Mouse (Mus musculus) limb, embryonic 14.5 days (tissue): ENCODE data around the gene Recql5. TPM values are rescaled to one million over a fixed set of nuclear protein-coding genes. Genes with fewer than 3 reads are reported as not detected.

Experiments used
- ATAC-seq: fragments of 200-750 bp; cut with Nextera tagmentation; 2 replicates; pipeline ENCODE4 v1.8.0; 2017; ENCODE audit warnings: low read depth, moderate number of reproducible peaks, moderate TSS enrichment; ENCODE audit not compliant: low FRiP score
- DNase-seq: peaks from one replicate; pipeline ENCODE4 v3.0.0-alpha.2; 2015; ENCODE audit warnings: low spot score
- H3K27ac ChIP-seq: fragments of 300-500 bp; sonication (generic); replicated peaks from 2 replicates; pipeline ENCODE4 v1.5.1; 2014; ENCODE audit warnings: low read depth, mild to moderate bottlenecking, low read length, moderate library complexity, mixed read lengths
- H3K27me3 ChIP-seq: fragments of 300-500 bp; sonication (generic); 2 replicates; pipeline ENCODE4 v1.6.1; 2014; ENCODE audit warnings: low read length, mixed read lengths; ENCODE audit not compliant: control insufficient read depth, insufficient read depth
- H3K36me3 ChIP-seq: fragments of 300-500 bp; sonication (generic); 2 replicates; pipeline ENCODE4 v1.6.1; 2014; ENCODE audit warnings: mild to moderate bottlenecking, low read length, moderate library complexity, mixed read lengths; ENCODE audit not compliant: control insufficient read depth, insufficient read depth
- H3K4me1 ChIP-seq: fragments of 300-500 bp; sonication (generic); 2 replicates; pipeline ENCODE4 v1.6.1; 2014; ENCODE audit warnings: antibody characterized with exemption, low read length, mixed read lengths; ENCODE audit not compliant: control insufficient read depth, insufficient read depth
- H3K4me2 ChIP-seq: fragments of 300-500 bp; sonication (generic); replicated peaks from 2 replicates; pipeline ENCODE4 v1.6.1; 2014; ENCODE audit warnings: low read depth, mild to moderate bottlenecking, low read length, moderate library complexity; ENCODE audit not compliant: severe bottlenecking
- H3K4me3 ChIP-seq: fragments of 300-500 bp; sonication (generic); replicated peaks from 2 replicates; pipeline ENCODE4 v1.5.1; 2014; ENCODE audit warnings: low read length
- H3K9ac ChIP-seq: fragments of 300-500 bp; sonication (generic); 2 replicates; pipeline ENCODE4 v1.6.1; 2014; ENCODE audit warnings: mild to moderate bottlenecking, low read depth, low read length, moderate library complexity; ENCODE audit not compliant: severe bottlenecking
- H3K9me3 ChIP-seq: fragments of 300-500 bp; sonication (generic); 2 replicates; pipeline ENCODE4 v1.6.1; 2016; ENCODE audit warnings: low read length; ENCODE audit not compliant: control insufficient read depth
- POLR2A ChIP-seq: fragments of 200-500 bp; IDR thresholded peaks from 2 replicates; pipeline ENCODE4 v1.8.0; 2012; ENCODE audit warnings: inconsistent platforms, mild to moderate bottlenecking, moderate library complexity, borderline replicate concordance; ENCODE audit not compliant: insufficient read depth, insufficient read length; ENCODE audit errors: extremely low read depth
- WGBS: fragments of 180-500 bp; shearing (Covaris S2); extraction: QIAGEN DNeasy Blood & Tissue Kit; methylation state at CpG from one replicate; pipeline ENCODE4 v1.1.7; 2014; 5-methylcytosine and 5-hydroxymethylcytosine counted together
- polyA plus RNA-seq, 2 experiments: library from polyadenylated mRNA; depleted of rRNA in 1 of 2; stranded (reverse) in 1 of 2; unstranded in 1 of 2; fragments of >200 nt; fragmentation: Nextera tagmentation in 1 of 2; extraction: Ambion mirVana in 1 of 2; gene quantifications; 2 replicates each; pipeline versions ENCODE4 v1.2.1 to v1.2.3; 2012 to 2014

Gene Recql5
- polyA plus RNA-seq, 2 experiments = 16.1 to 27.9 TPM

- TF ChIP-seq POLR2A = no peak
- Histone ChIP-seq H3K27me3 (0 out of 2 replicates have a peak, but pooled peaks cover 12% of the 10 kb centered on the region), H3K36me3 (no peaks in the 10 kb centered on the region), H3K9ac (no peak overlapping the region), H3K27ac (no peak overlapping the region), H3K9me3 (no peaks in the 10 kb centered on the region), H3K4me1 (no peaks in the 10 kb centered on the region), H3K4me2 (no peak overlapping the region), H3K4me3 (no peak overlapping the region)
- DNase-seq (no peak), ATAC-seq (no peak)
- 96% methylated on average over 3 of the region's 3 CpGs for WGBS
Observed at GRCm38 (mm10) chr11:115884361-115884760, 48.9 kb downstream of the Recql5 start.

GRCm38 (mm10) chr11:115883251-115883650 lies 50.0 kb downstream of the Recql5 start:
- Histone ChIP-seq H3K4me3 (no peak overlapping the region), H3K9ac (peak overlapping the region; percentile 7; the same call in 1 of the 2 replicates), H3K4me2 (no peak overlapping the region), H3K27me3 (0 out of 2 replicates have a peak, but pooled peaks cover 12% of the 10 kb centered on the region), H3K36me3 (no peaks in the 10 kb centered on the region), H3K27ac (no peak overlapping the region), H3K4me1 (no peaks in the 10 kb centered on the region), H3K9me3 (no peaks in the 10 kb centered on the region)
- no peak for TF ChIP-seq POLR2A
- WGBS = 16% methylated on average over 16 of the region's 17 CpGs
- no peak for DNase-seq
- no peak for ATAC-seq

- ATAC-seq (no peak), DNase-seq (no peak)
- no peaks in the 10 kb centered on the region for H3K4me1 ChIP-seq
- no peak overlapping the region for H3K9ac ChIP-seq
- H3K27me3 ChIP-seq = 0 out of 2 replicates have a peak, but pooled peaks cover 12% of the 10 kb centered on the region
- H3K4me2 ChIP-seq = no peak overlapping the region
- H3K4me3 ChIP-seq = no peak overlapping the region
- H3K36me3 ChIP-seq = no peaks in the 10 kb centered on the region
- no peak overlapping the region for H3K27ac ChIP-seq
- 21% methylated on average over 5 of the region's 5 CpGs for WGBS
- no peak for TF ChIP-seq POLR2A
- no peaks in the 10 kb centered on the region for H3K9me3 ChIP-seq
Observed at GRCm38 (mm10) chr11:115881002-115881401, 52.3 kb downstream of the Recql5 start.

GRCm38 (mm10) chr11:115878071-115878470 lies 55.2 kb downstream of the Recql5 start:
- H3K4me3 ChIP-seq = no peak overlapping the region
- ATAC-seq (no peak), DNase-seq (no peak)
- no peaks in the 10 kb centered on the region for H3K4me1 ChIP-seq
- no peaks in the 10 kb centered on the region for H3K9me3 ChIP-seq
- no peak overlapping the region for H3K9ac ChIP-seq
- no peaks in the 10 kb centered on the region for H3K36me3 ChIP-seq
- 78% methylated on average over 8 of the region's 8 CpGs for WGBS
- H3K27ac ChIP-seq = no peak overlapping the region
- no peak for TF ChIP-seq POLR2A
- H3K4me2 ChIP-seq = no peak overlapping the region
- H3K27me3 ChIP-seq = 0 out of 2 replicates have a peak, but pooled peaks cover 6% of the 10 kb centered on the region

- ATAC-seq (no peak), DNase-seq (no peak)
- no peak overlapping the region for H3K4me3 ChIP-seq
- no peak overlapping the region for H3K4me2 ChIP-seq
- no peak overlapping the region for H3K27ac ChIP-seq
- H3K9me3 ChIP-seq = no peaks in the 10 kb centered on the region
- H3K27me3 ChIP-seq = no peaks in the 10 kb centered on the region
- 53% methylated on average over 6 of the region's 6 CpGs for WGBS
- no peak for TF ChIP-seq POLR2A
- 0 out of 2 replicates have a peak overlapping the region, but pooled peaks have one; percentile 16 for H3K9ac ChIP-seq
- no peaks in the 10 kb centered on the region for H3K36me3 ChIP-seq
- no peaks in the 10 kb centered on the region for H3K4me1 ChIP-seq
Observed at GRCm38 (mm10) chr11:115877174-115877755, 56.0 kb downstream of the Recql5 start.
